Mouse (Mus musculus) C2C12 (cell line): ENCODE results near the gene Rfxap.

Experiments
- CEBPB ChIP-seq: IDR thresholded peaks from one replicate; pipeline ENCODE4 v1.6.1; 2011; ENCODE audit warnings: low read depth, mild to moderate bottlenecking, control low read depth, moderate library complexity
- CTCF ChIP-seq: IDR thresholded peaks from one replicate; pipeline ENCODE4 v1.5.1; 2011; ENCODE audit not compliant: control insufficient read depth, insufficient read depth, insufficient read length
- FOSL1 ChIP-seq: IDR thresholded peaks from one replicate; pipeline ENCODE4 v1.8.0; 2011; ENCODE audit warnings: mild to moderate bottlenecking, low read length; ENCODE audit not compliant: poor library complexity, insufficient read depth, severe bottlenecking
- MAX ChIP-seq: IDR thresholded peaks from one replicate; pipeline ENCODE4 v1.6.1; 2011; ENCODE audit warnings: mild to moderate bottlenecking, control low read depth
- MYOD1 ChIP-seq: IDR thresholded peaks from one replicate; pipeline ENCODE4 v1.6.1; 2011; ENCODE audit warnings: low read depth; ENCODE audit not compliant: control insufficient read depth, insufficient read length
- MYOG ChIP-seq: IDR thresholded peaks from one replicate; pipeline ENCODE4 v1.6.1; 2011; ENCODE audit not compliant: control insufficient read depth, insufficient read length; ENCODE audit errors: extremely low read depth
- USF1 ChIP-seq: IDR thresholded peaks from one replicate; pipeline ENCODE4 v1.6.1; 2011; ENCODE audit warnings: low read depth, mild to moderate bottlenecking, control low read depth, moderate library complexity

GRCm38 (mm10) chr3:54811616-54812015 lies 4.0 kb upstream of the Rfxap start:
- TF ChIP-seq CTCF (no peak), MAX (no peak), CEBPB (no peak), USF1 (no peak), MYOG (no peak), MYOD1 (no peak), FOSL1 (no peak)
